Mouse (Mus musculus): ENCODE measurements around the gene Shisa6.

Shisa6 gene

GRCm38 (mm10) chr11:66525371-66526045 lies at the start of gene Shisa6:
Gene Shisa6 (minus strand): TSS chr11:66525964.
- DNase-seq (ENCODE audit: low spot score), result no peak

DNA sequence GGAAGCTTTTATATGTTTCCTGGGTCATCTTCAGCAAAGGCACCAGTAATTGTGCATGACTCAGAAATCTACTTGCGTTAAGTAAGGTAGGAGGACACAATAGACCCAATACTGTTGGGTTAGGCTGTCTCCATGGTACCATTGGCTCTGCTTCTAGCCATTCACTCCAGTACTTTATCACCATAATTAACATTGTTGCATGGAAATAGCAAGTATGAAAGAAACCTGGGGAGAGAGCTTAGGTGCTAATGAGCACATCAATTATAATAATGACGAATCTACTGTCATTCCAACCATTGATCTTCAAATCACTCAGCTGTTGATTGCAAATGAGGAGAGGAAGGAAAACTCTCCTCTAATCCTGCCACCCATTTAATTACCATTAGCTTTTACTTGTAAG lies 48.1 kb upstream of the Shisa6 start:
- no peak for DNase-seq (ENCODE audit: low spot score)

- no peak for DNase-seq (ENCODE audit: low spot score)
These were observed 43.3 kb upstream of the Shisa6 start for GRCm38 (mm10) chr11:66569045-66569444.

DNA sequence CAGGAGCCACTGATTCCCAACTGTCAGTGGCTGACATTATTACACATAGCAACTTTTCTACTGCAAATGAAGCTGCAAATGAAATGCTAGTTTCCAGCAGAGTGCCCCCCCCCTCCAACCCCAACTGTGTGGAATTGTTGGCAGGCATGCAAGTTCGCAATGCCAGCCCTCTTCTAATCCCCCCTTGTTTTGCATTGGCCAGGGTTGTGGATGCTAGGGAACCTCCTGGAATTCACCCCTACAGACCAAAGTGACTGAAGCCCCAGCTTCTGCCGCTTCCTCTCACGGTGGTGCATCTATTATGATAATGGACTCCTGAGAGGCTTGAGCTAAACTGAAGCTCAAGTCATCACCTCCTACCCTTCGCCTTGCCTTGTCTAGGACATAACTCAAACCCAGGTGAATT lies 42.6 kb upstream of the Shisa6 start:
- DNase-seq (ENCODE audit: low spot score), result no peak

GRCm38 (mm10) chr11:66567382-66567781 lies 41.6 kb upstream of the Shisa6 start:
- DNase-seq (ENCODE audit: low spot score), result no peak

GRCm38 (mm10) chr11:66562274-66562673 lies 36.5 kb upstream of the Shisa6 start:
- no peak for DNase-seq (ENCODE audit: low spot score)

DNA sequence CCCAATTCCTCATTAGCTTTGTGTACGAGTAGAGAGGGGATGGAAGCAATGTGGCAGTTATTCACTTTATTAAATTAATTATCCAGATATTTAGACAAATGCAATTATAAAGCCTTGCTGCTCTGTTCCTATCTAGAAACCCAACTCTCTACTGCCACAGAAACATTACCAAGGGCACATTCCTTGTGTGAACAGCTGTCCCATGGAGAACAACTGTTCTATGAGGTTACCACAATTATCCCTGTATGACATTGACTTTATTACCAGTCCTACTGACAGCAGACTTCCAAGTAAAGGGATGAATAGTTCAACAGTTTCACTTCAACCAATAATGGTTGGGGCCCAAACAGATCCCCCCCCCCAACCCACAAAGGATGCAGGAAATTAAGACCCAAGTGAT lies 12.1 kb upstream of the Shisa6 start:
- DNase-seq (ENCODE audit: low spot score), result no peak

DNA sequence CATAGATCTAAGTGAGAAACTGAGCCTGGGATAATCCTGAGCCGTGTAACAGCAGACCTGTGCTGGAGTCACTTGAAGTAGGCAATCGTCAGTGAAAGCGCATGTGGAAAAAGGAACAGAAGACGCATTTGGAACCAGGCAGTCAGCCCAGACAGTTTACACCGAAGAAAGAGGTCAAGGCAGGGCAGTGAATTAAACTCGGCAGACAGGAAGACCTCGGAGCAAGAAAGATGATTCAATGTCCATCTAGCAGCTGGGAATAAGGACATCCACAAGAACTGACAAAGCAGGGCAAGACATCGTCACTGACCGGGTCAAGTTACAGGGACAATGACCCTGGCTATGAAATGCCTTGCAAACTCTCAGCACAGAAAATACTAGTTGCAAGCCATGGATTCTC lies 10.1 kb upstream of the Shisa6 start:
- no peak for DNase-seq (ENCODE audit: low spot score)

- DNase-seq (ENCODE audit: low spot score), result no peak
These were observed 9.4 kb upstream of the Shisa6 start for GRCm38 (mm10) chr11:66535156-66535555.

GRCm38 (mm10) chr11:66534291-66534690 lies 8.5 kb upstream of the Shisa6 start:
- DNase-seq (ENCODE audit: low spot score), result no peak

GRCm38 (mm10) chr11:66528146-66528545 lies 2.4 kb upstream of the Shisa6 start:
- no peak for DNase-seq (ENCODE audit: low spot score)

- DNase-seq (ENCODE audit: low spot score), result no peak
These were observed 1.6 kb upstream of the Shisa6 start for GRCm38 (mm10) chr11:66527343-66527742.

DNA sequence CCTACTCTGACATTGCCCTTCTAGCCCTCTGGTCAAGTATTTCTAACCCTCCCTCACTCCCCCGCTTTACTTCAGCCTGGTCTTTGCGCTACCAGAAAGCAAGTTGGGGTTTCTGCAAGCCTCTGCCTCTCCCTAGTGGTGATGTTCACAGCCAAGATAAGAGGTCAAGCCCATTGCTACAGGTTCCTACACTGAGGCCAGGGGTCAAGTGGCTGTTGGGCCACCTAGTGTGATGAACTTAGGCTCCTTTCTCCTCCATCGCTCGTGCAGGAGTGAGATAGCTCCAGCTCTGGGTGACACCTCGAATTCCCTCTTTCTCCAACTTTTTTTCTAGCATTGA lies 1.2 kb upstream of the Shisa6 start:
- no peak for DNase-seq (ENCODE audit: low spot score)

DNA sequence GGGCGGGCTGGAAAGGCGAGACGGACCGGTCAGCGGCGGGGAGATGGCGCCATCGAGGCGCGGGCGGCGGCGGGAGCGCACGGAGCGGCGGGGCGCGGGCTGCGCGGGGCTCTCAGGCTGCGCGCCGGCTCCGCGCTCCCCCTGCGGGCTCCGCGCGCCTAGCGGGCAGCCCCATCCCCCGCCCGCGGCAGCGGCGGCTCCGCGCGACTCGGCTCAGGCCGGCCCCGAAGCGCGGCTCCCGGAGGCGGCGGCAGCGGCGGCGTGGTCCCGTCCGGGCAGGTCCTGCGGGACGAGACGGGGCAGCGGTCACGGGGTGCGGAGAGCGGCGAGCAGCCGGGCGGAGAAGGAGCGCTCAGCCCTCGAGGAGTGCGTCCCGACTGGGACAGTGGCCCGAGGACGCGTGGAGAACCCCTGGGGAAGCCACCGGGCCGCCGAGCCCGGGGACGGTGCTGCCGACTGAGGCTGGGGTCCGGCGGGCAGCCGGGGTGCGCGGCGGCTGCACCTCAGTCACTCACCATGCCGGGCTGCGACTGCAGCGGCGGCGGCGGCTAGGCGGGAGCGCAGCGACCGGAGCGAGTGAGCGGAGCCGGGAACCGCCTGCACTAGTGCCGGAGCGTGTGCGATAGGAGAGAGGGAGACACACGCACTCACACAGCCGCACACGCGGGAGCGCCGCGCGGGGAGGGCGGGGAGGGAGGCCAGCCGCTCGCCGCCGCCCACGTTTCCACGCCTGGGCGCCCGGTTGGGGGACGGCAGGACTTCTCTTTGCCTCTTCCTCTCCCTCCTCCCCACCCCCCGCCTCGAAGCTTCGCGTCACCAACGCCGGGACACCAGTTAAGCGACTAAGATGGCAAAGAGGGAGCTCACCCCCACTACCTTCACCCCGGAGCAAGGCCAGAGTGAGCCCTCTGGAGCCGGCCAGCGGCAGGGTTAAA lies 549 bp upstream of the Shisa6 start:
- DNase-seq (ENCODE audit: low spot score), result no peak

DNA sequence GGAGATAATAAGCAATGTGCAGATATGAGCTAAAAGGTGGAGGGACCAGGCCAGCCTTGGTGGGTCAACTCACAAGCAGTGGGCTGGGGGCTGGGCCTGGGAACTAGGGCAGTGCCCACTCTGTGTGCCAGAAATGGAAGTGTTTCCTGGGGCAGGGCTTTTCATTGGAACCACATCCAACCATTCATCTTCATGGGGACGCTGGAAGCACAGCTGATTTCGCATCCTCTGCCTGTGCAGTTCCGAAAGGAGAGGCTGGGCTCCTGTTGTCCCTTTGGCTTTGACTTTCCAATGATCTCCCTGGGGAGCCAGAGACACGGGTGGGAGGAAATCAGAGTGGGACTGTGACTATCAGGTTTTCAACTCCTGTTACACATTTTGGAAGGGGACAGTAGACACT lies 1.5 kb downstream of the Shisa6 start:
- DNase-seq (ENCODE audit: low spot score), result no peak

- DNase-seq (ENCODE audit: low spot score), result no peak
These were observed 3.4 kb downstream of the Shisa6 start for GRCm38 (mm10) chr11:66522376-66522775.

DNA sequence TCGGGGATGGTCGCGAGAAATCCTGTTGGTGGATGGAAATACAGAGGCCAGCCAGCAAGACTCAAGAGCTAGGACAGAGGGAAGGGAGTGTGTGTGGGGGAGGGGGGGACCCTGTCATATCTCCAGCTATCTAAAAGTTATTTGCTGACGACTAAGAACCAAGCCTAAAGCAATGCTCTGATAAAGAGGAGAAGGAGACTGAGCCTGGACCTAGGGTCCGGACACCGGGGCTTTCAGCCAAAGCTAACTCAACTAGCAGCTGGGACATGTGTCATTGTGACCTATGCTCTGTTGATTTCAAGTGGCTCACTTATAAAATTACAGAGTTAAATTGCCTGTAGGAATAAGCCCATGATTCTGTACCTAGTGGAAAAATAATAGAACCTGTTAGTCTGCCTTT lies 6.4 kb downstream of the Shisa6 start:
- DNase-seq (ENCODE audit: low spot score), result no peak

DNA sequence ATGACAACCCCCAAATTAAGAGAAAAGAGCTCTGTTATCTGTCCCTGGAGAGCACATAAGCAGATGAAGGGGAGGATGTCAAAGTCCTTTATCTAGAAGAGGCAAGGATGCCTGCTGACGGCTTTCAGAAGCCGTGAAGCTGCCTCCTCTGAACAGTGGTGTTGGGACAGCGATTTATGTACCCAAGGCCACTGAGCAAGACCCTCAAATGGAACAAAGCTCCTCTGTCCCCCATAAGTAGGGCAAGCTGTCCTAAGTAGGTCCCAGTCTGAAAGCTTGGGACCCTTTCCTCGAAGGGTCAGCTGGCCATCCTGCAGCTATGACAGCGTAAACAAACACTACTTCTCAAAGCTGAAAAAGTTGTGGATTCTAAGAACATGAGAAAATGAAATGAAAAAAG lies 11.4 kb downstream of the Shisa6 start:
- DNase-seq (ENCODE audit: low spot score), result no peak

- DNase-seq (ENCODE audit: low spot score), result no peak
These were observed 24.8 kb downstream of the Shisa6 start for GRCm38 (mm10) chr11:66500951-66501350.

- DNase-seq (ENCODE audit: low spot score), result no peak
These were observed 26.8 kb downstream of the Shisa6 start for GRCm38 (mm10) chr11:66498857-66499445.

DNA sequence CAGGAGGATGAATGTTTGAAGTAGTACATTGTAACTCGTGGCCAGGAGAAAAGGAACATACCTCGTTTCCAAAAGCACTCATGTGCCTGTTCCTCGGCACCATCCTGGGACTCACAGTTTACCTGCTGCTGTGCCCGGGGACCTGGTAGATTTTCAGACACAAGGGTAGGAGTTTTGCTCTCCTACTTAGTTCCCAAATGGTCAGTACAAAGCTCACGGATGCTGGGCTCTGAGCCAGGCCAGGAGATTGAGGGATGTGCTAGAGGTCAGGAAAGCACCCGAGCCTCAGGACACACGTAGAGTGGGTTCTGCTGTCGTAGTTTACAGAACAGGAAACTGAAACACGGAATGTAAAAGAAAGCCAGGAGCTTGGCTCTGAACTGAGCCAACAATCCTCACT lies 29.5 kb downstream of the Shisa6 start:
- no peak for DNase-seq (ENCODE audit: low spot score)

DNA sequence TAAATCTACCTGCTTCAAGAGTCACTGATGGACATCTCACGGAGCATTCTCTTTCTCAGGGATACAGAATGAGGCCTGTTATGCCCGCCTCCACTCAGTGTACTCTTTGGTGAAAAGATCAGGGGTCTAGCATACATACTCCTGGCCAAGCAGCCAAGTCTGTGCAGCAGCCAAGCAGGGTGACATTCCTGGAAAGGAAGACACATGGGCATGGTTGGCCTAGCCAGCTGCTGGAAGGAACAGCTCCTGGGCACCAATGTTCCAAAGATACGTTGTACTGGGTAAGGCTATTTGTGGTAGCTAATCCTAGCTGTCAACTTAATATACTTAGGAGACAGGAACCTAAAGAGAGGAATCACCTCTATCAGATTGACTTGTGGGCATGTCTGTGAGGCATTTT lies 31.4 kb downstream of the Shisa6 start:
- DNase-seq (ENCODE audit: low spot score), result no peak

GRCm38 (mm10) chr11:66487765-66488164 lies 38.0 kb downstream of the Shisa6 start:
- no peak for DNase-seq (ENCODE audit: low spot score)

All from MN1 (cell line).